Mouse (Mus musculus): ENCODE data around the gene Zfp93. TPM values are rescaled to one million over a fixed set of nuclear protein-coding genes. Genes with fewer than 3 reads are reported as not detected.

The Zfp93 gene
- polyA plus RNA-seq (2016; fragmentation: Nextera tagmentation; extraction: Ambion mirVana), result 5.4 and 6.0 TPM in 2 replicates

DNA sequence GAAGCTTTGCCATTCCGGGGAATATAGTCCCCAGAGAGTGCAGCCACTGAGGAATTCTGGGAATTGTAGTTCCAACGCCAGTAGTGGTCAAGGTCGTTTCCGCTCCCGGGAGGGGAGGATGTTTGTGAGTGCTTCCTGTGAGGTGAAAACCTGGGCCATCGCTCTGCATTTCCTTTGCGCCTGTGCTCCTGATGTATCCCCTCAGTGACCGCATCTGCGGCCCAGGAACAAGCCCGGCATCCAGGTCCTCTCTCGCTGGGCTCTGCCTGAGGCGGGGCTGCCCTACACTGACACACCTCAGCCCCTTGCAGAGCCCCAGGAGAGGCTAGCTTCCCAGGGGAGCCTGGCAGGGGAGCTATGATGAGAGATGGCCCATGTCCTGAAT lies at the start of gene Zfp93:
Zfp93 (plus strand) TSS at position 133 of the 385 bp plus-strand sequence.
- H3K36me3 ChIP-seq, result peaks cover 20% of the 10 kb centered on the region
- ATAC-seq (ENCODE audit: insufficient number of reproducible peaks, low FRiP score), result peak; percentile 91
- 0% methylated on average over 12 of the region's 12 CpGs for WGBS
- H3K27ac ChIP-seq (ENCODE audit: poor library complexity, severe bottlenecking), result peak within 1 kb of the TSS; percentile 76
- H3K4me3 ChIP-seq, result peak within 1 kb of the TSS; percentile 80
- peak within 1 kb of the TSS; percentile 90 for H3K4me2 ChIP-seq
- H3K4me1 ChIP-seq (replicated peaks), result peaks cover 4% of the 10 kb centered on the region; the same call in 1 of the 2 replicates
- H3K27me3 ChIP-seq (replicated peaks), result no peaks in the 10 kb centered on the region
- peak within 1 kb of the TSS; percentile 88 for H3K9ac ChIP-seq
- 0 out of 2 replicates have a peak, but pooled peaks cover 7% of the 10 kb centered on the region for H3K9me3 ChIP-seq (replicated peaks)

DNA sequence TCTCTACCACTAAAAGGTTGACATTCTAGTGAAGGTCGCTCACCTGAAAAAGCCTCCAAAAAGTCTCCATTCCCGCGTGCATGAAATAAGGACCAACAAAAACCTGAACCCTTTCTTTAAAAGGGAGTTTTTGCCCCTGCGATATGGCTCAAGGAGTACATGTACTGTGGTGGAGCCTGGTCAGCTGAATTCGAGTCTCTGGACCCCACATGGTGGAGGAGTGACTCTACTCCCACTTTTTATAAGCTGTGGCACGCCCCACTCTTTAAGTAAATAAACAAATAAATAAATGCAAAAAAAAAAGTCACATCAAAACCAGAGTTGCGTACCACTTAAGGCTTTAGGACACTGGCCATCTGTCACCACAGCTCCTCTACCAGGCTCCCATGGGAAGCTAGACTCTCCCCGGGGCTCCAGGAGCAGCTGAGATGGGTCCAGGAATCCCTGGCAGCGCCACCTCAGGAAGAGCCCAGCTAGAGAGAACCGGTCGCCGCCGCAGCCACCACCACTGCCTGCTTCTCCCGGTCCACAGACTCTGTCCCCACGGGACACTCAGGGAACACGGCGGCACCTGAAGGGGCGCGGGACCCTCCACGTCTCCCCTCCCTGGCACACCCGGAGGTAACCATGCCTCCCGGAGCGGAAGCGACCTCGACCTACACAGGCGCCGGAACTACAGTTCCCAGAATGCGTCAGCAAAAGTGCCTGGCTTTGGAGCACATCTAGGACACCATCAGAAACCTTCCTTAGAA lies 33.0 kb upstream of the Zfp93 start, which contains the start of gene Zfp109:
Zfp109 (minus strand) TSS at position 521 of the 752 bp plus-strand sequence.
- peak within 1 kb of the TSS; percentile 66 for H3K9ac ChIP-seq
- H3K27ac ChIP-seq (ENCODE audit: poor library complexity, severe bottlenecking), result no peak within 1 kb of the TSS
- peaks cover 16% of the 10 kb centered on the region for H3K36me3 ChIP-seq
- H3K27me3 ChIP-seq (replicated peaks), result no peaks in the 10 kb centered on the region; the same call in 1 of the 2 replicates
- peak; percentile 84 for ATAC-seq (ENCODE audit: insufficient number of reproducible peaks, low FRiP score)
- H3K9me3 ChIP-seq (replicated peaks), result no peaks in the 10 kb centered on the region
- peak within 1 kb of the TSS; percentile 67 for H3K4me3 ChIP-seq
- H3K4me2 ChIP-seq, result peak within 1 kb of the TSS; percentile 74
- H3K4me1 ChIP-seq (replicated peaks), result peaks cover 6% of the 10 kb centered on the region
- 4% methylated on average over 28 of the region's 28 CpGs for WGBS

GRCm38 (mm10) chr7:24253779-24254615 lies 16.2 kb upstream of the Zfp93 start:
- WGBS, result 65% methylated on average over 9 of the region's 9 CpGs
- H3K4me1 ChIP-seq (replicated peaks), result peaks cover 7% of the 10 kb centered on the region
- H3K27ac ChIP-seq (ENCODE audit: poor library complexity, severe bottlenecking), result no peak overlapping the region
- no peaks in the 10 kb centered on the region for H3K36me3 ChIP-seq
- H3K4me3 ChIP-seq, result peak overlapping the region; percentile 58
- H3K4me2 ChIP-seq, result peak overlapping the region; percentile 81
- no peak overlapping the region for H3K9ac ChIP-seq
- no peak for ATAC-seq (ENCODE audit: insufficient number of reproducible peaks, low FRiP score)
- H3K9me3 ChIP-seq (replicated peaks), result no peaks in the 10 kb centered on the region
- no peaks in the 10 kb centered on the region for H3K27me3 ChIP-seq (replicated peaks)

GRCm38 (mm10) chr7:24254633-24255474 lies 15.4 kb upstream of the Zfp93 start, which contains the start of gene Zfp108:
TSS of gene Zfp108 (plus strand) at chr7:24254794.
- no peaks in the 10 kb centered on the region for H3K9me3 ChIP-seq (replicated peaks)
- H3K9ac ChIP-seq, result peak within 1 kb of the TSS; percentile 72
- peaks cover 7% of the 10 kb centered on the region; the same call in 1 of the 2 replicates for H3K36me3 ChIP-seq
- H3K4me2 ChIP-seq, result peak within 1 kb of the TSS; percentile 81
- peak within 1 kb of the TSS; percentile 58 for H3K4me3 ChIP-seq
- no peak within 1 kb of the TSS for H3K27ac ChIP-seq (ENCODE audit: poor library complexity, severe bottlenecking)
- ATAC-seq (ENCODE audit: insufficient number of reproducible peaks, low FRiP score), result peak; percentile 84; the same call in 1 of the 2 replicates
- 20% methylated on average over 21 of the region's 21 CpGs for WGBS
- H3K27me3 ChIP-seq (replicated peaks), result no peaks in the 10 kb centered on the region
- H3K4me1 ChIP-seq (replicated peaks), result peaks cover 7% of the 10 kb centered on the region

DNA sequence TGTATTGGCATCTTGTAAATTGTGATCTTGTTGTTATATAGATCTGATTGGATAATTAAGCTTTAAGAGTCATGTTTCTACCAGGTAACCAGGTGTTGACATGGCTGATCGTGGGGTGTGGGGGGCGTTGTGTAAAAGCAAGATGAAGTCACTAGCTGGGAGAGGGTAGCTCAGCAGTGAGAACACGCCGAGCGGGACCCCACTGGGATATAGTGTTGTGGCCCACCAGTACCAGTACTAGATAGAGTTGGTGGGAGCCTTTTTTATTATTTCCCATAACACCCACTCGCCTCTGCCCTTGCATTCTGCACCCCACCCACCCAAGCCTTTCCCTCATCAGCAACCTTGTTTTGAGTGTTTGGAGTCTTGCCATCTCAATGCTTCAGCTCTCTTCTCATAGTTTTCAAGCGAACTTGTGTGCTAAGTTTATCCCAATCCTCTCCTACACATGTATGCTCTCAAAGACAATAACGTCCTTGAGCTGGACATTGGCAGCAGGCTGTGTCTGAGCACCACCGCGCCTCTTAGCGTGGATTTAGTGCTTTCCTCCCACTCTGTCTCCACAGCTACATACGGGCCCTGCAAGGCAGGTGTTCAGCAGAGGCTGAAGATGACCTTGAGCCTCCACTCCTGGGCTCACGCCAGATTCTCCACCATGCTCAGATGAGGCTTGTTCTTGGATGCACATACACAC lies 10.8 kb upstream of the Zfp93 start:
- Histone ChIP-seq H3K4me1 (replicated peaks) (peaks cover 7% of the 10 kb centered on the region), H3K9ac (no peak overlapping the region), H3K36me3 (peaks cover 28% of the 10 kb centered on the region), H3K4me2 (no peak overlapping the region), H3K9me3 (replicated peaks) (no peaks in the 10 kb centered on the region), H3K4me3 (no peak overlapping the region), H3K27me3 (replicated peaks) (no peaks in the 10 kb centered on the region), H3K27ac (ENCODE audit: poor library complexity, severe bottlenecking) (no peak overlapping the region)
- no peak for ATAC-seq (ENCODE audit: insufficient number of reproducible peaks, low FRiP score)
- WGBS, result 82% methylated on average over 13 of the region's 13 CpGs

- no peak for ATAC-seq (ENCODE audit: insufficient number of reproducible peaks, low FRiP score)
- Histone ChIP-seq H3K9ac (no peak overlapping the region), H3K27me3 (replicated peaks) (no peaks in the 10 kb centered on the region), H3K36me3 (peaks cover 28% of the 10 kb centered on the region), H3K4me3 (no peak overlapping the region), H3K4me1 (replicated peaks) (peaks cover 5% of the 10 kb centered on the region), H3K4me2 (no peak overlapping the region), H3K9me3 (replicated peaks) (no peaks in the 10 kb centered on the region), H3K27ac (ENCODE audit: poor library complexity, severe bottlenecking) (no peak overlapping the region)
- 79% methylated on average over 4 of the region's 4 CpGs for WGBS
Observed at GRCm38 (mm10) chr7:24260000-24260312, 10.3 kb upstream of the Zfp93 start.

DNA sequence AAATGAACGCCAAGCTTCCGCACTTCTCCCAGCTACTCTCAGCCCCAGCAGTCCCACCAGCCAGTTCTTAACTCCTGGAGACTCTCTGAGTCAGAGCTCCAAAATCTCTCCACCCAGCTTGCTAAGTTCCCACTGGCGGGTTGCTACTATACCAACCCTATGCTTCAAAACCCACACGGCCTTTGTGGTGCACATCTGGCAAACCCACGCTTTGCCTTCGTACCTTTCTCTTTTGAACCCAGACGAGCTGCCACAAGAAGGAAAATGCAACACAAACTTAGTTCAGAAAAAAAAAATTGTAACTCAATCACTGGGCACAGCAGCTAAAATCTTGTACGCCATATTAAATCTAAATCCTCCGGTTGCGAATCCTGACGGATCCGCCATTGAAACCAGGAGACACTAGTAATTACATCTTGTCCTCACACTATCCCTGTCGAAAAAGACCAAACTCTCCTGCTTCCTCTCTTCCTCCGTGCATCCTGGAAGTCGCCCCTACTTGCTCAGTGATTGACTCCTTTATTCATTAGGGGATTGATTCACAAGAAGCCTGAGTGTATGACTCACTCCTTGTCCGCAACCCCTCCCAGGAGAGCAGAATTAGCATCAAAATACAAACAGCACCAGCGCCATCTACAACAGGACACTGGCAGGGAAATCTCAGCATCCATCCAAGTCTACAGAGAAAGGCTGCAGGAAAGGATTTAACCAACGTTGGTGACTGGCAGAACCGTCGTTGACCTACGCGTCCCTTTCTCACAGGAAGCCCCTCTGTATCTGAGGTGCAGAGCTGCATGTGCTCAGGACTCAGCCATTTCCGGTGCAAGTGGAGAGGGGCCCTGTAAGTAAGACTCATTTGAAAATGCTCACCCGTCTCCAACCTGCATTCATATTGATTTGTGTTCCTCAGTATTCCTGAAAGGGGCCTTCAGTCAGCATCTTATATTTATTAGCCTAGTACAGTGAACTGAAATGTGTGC lies 1.8 kb upstream of the Zfp93 start:
- Histone ChIP-seq H3K36me3 (peaks cover 2% of the 10 kb centered on the region), H3K4me2 (no peak overlapping the region), H3K9ac (no peak overlapping the region), H3K4me1 (replicated peaks) (peaks cover 4% of the 10 kb centered on the region; the same call in 1 of the 2 replicates), H3K27ac (ENCODE audit: poor library complexity, severe bottlenecking) (no peak overlapping the region), H3K9me3 (replicated peaks) (no peaks in the 10 kb centered on the region), H3K4me3 (no peak overlapping the region), H3K27me3 (replicated peaks) (no peaks in the 10 kb centered on the region)
- ATAC-seq (ENCODE audit: insufficient number of reproducible peaks, low FRiP score), result no peak
- 68% methylated on average over 24 of the region's 24 CpGs for WGBS

- H3K27me3 ChIP-seq (replicated peaks), result no peaks in the 10 kb centered on the region
- 64% methylated on average over 3 of the region's 3 CpGs for WGBS
- no peak overlapping the region for H3K27ac ChIP-seq (ENCODE audit: poor library complexity, severe bottlenecking)
- H3K4me2 ChIP-seq, result peak overlapping the region; percentile 90; the same call in 1 of the 2 replicates
- no peaks in the 10 kb centered on the region for H3K9me3 ChIP-seq (replicated peaks)
- no peak for ATAC-seq (ENCODE audit: insufficient number of reproducible peaks, low FRiP score)
- peaks cover 4% of the 10 kb centered on the region; the same call in 1 of the 2 replicates for H3K4me1 ChIP-seq (replicated peaks)
- H3K4me3 ChIP-seq, result no peak overlapping the region
- H3K9ac ChIP-seq, result no peak overlapping the region
- H3K36me3 ChIP-seq, result peaks cover 10% of the 10 kb centered on the region
Observed at GRCm38 (mm10) chr7:24269256-24269655, 964 bp upstream of the Zfp93 start.

DNA sequence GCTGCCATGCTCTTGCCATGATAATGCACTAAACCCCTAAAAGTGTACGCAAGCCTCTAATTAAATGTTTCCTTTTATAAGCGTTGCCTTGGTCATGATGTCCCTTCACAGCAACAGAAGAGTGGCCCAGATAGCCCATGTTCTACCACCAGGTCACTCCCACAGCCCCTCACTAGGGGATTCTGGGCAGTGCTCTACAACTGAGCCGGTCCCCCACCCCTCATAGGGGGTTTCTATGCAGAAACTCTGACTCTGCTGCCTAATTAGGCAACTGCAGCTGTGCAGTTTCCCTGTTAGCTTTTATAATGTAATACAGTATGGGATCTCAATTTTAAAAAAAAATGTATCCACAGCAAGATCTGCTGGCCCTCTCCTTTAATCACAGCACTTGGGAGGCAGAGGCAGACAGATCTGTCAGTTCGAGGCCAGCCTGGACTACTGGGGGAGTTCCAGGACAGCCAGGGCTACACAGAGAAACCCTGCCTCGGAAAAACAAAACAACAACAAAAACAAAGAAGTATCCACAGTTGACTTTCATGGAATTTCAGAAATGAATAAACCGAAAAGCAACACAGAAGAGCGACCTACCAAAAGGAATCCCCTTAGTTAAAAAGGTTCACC lies 443 bp upstream of the Zfp93 start:
- H3K9me3 ChIP-seq (replicated peaks), result 0 out of 2 replicates have a peak, but pooled peaks cover 2% of the 10 kb centered on the region
- H3K4me1 ChIP-seq (replicated peaks), result peaks cover 4% of the 10 kb centered on the region; the same call in 1 of the 2 replicates
- H3K4me3 ChIP-seq, result peak overlapping the region; percentile 80
- no peaks in the 10 kb centered on the region for H3K27me3 ChIP-seq (replicated peaks)
- H3K9ac ChIP-seq, result peak overlapping the region; percentile 88; the same call in 1 of the 2 replicates
- peaks cover 15% of the 10 kb centered on the region for H3K36me3 ChIP-seq
- 36% methylated on average over 7 of the region's 7 CpGs for WGBS
- no peak overlapping the region for H3K27ac ChIP-seq (ENCODE audit: poor library complexity, severe bottlenecking)
- ATAC-seq (ENCODE audit: insufficient number of reproducible peaks, low FRiP score), result 0 out of 2 replicates have a peak, but pooled peaks have one; percentile 5
- H3K4me2 ChIP-seq, result peak overlapping the region; percentile 90
